Mouse (Mus musculus) left cerebral cortex, adult 9 months (tissue): Measurements from ENCODE around the gene Slc35b1.
"Not testable (repeated sequence)": the region's sequence is repeated elsewhere in the genome, so short reads cannot be mapped to it uniquely, and the experiment has no call there.

Source experiments
- DNase-seq, 2 experiments: peaks; one replicate each; pipeline ENCODE4 v3.0.0; 2022; ENCODE audit warnings: low spot score in 2 of 2

The Slc35b1 gene

DNA sequence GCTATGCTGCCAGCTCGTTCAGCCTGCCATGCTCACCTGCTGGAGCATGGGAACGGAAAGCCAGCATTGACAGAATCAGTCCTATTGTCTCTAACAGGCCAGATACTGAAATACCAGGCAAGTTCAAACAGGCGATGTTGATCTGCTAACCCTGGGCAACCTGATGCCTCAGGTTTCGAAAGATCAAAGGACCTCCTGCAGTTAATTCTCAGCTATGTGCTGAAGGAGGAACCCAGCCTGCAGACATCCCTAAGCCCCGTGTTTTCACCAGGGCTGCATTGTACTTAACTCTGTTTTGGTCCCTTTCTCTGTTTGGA is 9.0 kb downstream of the Slc35b1 start:
- no peak for DNase-seq

- no peak for DNase-seq
Observed at GRCm38 (mm10) chr11:95394112-95394511, 9.6 kb downstream of the Slc35b1 start.

- DNase-seq, result no peak
Observed at GRCm38 (mm10) chr11:95396548-95396947, 12.1 kb downstream of the Slc35b1 start.

DNA sequence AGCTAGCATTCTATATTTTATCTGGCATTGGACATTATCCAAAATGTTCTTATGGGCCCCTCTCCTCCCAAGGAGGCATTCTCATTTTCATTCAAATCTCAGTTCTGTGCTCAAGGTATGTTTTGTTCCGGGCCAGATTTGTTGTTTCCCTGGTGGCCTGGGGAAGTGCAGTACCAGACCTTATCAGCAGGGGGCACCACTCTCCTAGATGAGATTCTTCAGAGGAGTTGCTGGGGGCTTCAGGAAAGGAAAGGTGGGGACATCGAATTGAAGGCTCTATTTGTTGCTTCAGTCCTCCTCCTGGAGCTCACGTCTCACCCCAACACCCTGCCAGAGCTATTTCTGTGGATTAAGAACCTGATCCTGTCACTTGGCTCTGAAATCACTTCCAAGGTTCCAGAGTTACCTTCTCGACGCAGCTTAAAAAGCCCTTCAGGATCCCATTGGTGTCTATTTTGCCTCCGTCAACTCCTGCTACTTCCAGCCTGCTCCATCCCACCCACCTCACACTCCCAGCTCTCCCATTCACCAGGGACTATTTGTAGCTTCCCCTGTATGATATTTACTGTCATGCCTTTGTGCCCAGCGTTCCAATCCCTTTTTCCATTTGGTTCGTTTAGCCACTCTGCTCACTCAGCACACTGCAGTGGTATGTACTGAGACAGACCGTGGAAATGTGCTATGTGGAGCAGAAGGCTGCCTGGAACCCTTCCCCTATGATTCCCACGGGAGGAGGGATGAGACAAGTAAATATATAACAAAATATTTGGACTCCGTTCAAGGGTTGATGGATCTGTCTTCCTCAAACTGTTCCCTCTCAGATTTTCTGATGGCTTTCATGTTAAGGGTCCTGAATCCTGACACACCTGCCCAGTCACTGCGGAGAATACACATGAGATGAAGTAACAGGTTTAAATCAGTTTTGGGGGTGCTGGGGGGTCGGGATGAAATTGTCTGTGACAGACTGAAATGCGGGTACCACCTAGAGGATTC is 13.6 kb downstream of the Slc35b1 start:
- peak in 1 of 2 experiments; percentile 81 for DNase-seq

- no peak for DNase-seq
Observed at GRCm38 (mm10) chr11:95399520-95400020, 15.1 kb downstream of the Slc35b1 start.

DNA sequence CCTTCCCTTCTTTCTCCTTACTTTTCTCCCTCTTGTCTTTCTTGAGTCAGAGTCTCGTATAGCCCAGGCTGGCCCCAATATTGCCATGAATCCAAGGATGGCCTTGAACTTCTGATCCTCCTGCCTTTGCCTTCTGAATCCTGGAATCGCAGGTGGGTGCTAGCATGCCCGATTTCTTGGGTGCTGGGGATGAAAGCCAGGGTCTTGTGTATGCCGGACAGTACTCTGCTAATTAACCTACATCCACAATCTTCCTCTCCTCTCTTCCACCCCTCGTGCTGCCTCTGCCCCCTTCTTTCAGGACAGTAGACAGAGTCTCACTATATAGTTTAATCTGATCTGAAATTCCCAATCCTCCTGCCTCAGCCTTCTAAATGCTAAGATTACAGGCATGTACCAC is 17.1 kb downstream of the Slc35b1 start:
- DNase-seq, result no peak

DNA sequence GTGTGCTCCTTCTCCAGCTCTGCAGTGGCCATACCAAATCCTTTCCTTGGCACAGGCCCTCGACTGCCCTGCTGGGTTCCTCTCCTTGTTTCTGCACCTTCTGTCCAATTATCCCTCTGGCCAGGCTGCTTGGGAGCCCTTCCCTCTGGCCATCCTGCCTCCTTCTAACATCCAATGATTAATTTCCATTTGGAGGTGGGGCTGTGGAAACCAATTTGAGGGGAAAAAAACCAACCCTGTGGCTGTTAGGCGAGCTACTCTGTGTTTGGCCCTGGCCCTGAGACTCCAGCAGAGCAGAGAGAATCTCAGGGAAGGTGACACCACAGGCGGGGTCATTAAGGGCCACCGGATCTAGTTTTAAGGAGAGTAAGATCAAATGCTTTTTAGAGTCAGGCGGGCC is 17.7 kb downstream of the Slc35b1 start:
- DNase-seq, result no peak

GRCm38 (mm10) chr11:95402658-95403101 is 18.2 kb downstream of the Slc35b1 start:
- no peak for DNase-seq

- no peak for DNase-seq
Observed at GRCm38 (mm10) chr11:95403382-95404340, 19.2 kb downstream of the Slc35b1 start.

- DNase-seq, result no peak
Observed at GRCm38 (mm10) chr11:95405771-95406170, 21.3 kb downstream of the Slc35b1 start.

- DNase-seq, result not testable (repeated sequence)
Observed at GRCm38 (mm10) chr11:95406398-95406797, 21.9 kb downstream of the Slc35b1 start.

GRCm38 (mm10) chr11:95409450-95410112 is 25.1 kb downstream of the Slc35b1 start:
- DNase-seq, result no peak

DNA sequence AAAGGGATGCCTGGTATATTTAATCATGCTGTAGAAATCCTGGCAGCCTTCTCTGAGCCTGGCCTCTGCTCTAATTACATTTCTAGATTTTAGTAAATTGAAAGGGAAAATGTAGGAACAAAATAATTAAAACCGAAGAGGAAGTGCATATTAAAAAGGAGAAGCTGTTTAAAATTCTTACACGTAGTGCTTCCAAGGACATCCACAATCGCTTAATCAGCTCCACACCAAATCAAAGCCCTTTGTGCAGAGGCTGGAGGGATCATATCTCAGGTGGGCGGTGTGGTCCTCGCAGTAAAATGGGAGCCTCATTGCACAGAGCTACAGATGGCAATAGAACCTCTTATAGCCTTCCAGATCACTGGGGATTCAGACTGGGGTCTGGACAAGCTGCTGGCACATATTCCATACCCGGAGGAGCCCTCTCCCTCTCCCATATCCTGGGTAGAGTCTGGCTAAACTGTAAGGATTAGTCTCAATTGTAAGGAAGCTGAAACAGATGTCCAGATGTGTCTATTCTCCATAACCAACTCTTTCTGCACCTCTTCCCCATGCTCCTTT is 27.0 kb downstream of the Slc35b1 start:
- DNase-seq, result no peak

GRCm38 (mm10) chr11:95412615-95413014 is 28.1 kb downstream of the Slc35b1 start:
- no peak for DNase-seq

GRCm38 (mm10) chr11:95413641-95414535 is 29.4 kb downstream of the Slc35b1 start, which contains the start of gene Spop:
Spop (plus strand) TSS chr11:95414080.
- peak; percentile 73 to 92 for DNase-seq

GRCm38 (mm10) chr11:95414536-95415161 is 30.2 kb downstream of the Slc35b1 start:
- peak; percentile 84 to 96 for DNase-seq

DNA sequence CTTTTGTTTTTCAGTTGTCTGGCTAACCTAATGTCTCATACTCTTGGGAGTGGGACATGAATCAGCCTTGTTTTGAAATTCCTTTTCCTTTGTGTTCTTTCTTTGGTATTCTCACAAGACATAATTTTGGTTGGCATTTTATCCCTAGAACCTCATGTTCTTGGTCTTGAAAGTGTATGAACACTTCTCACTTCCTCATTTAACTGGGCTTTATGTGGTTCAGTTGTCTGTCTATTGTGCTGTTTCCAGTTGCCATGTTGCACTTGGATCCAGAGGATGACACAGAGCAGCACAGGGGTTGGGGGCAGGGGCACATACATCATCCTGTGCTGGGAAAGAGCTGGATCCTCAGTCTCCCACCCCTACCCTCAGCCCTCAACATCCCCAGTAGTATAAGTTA is 31.4 kb downstream of the Slc35b1 start:
- DNase-seq, result no peak

DNA sequence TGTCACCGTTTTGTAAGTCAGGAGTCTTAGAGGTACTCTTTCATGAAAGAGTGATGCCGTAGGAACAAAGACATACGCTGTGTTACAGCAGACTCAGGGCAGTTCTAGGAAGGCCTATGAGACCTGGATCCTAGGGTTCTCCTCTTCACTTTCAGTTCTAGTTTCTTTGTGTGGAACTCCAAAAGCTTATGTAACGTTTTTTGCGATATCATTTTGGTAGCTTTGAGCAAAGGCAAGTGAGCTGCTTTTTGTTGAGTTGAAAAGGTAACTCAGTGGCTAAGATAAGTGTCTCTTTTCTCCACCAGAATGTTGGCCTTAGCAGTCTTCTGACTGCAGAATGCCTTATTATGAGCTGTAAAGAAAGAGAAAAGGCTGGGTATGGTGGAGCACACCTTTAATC is 32.8 kb downstream of the Slc35b1 start:
- DNase-seq, result no peak

DNA sequence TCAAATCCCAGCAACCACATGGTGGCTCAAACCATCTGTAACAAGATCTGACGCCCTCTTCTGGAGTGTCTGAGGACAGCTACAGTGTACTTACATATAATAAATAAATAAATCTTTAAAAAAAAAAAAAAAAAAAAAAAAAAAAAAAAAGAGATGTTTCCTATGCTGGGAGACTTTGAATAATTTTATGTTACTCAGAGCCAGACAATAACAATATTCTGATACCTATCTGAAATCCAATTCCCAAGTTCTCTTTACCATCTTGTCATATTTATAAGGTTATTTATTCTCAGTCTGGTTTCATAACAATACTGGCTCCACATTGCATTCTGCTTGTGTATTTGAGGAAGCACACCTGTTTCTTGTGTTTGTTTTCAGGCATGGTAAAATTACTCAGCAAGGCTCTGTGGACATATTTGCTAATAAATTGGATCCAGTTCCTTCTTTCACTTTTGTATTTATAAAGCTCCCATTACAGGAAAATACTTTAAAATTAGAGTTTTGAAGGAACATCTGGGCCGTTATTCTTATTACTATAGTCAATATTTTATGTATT is 36.5 kb downstream of the Slc35b1 start:
- DNase-seq, result no peak
